Mouse (Mus musculus): Measurements from ENCODE around the gene Afmid.
A peak's percentile ranks its signal among the peaks of the same experiment; 100 is the strongest.

The Afmid gene

GRCm38 (mm10) chr11:117854241-117854640, 28.5 kb downstream of the Afmid start:
- no peak for DNase-seq

GRCm38 (mm10) chr11:117855360-117855759, 29.6 kb downstream of the Afmid start:
- no peak for DNase-seq

- no peak for DNase-seq
Observed at GRCm38 (mm10) chr11:117855975-117856374, 30.3 kb downstream of the Afmid start.

- DNase-seq: no peak
Observed at GRCm38 (mm10) chr11:117857462-117857861, 31.7 kb downstream of the Afmid start.

GRCm38 (mm10) chr11:117858392-117858791, 32.7 kb downstream of the Afmid start:
- no peak for DNase-seq

GRCm38 (mm10) chr11:117860601-117861000, 34.9 kb downstream of the Afmid start, which contains the start of gene Tmem235:
Gene Tmem235, plus strand, starts transcription at chr11:117860752.
- DNase-seq: peak; percentile 15

GRCm38 (mm10) chr11:117863174-117863856, 37.6 kb downstream of the Afmid start:
- DNase-seq: no peak

- no peak for DNase-seq
Observed at GRCm38 (mm10) chr11:117864805-117865204, 39.1 kb downstream of the Afmid start.

GRCm38 (mm10) chr11:117865988-117866387, 40.3 kb downstream of the Afmid start:
- no peak for DNase-seq

GRCm38 (mm10) chr11:117870688-117871365, 45.1 kb downstream of the Afmid start:
- peak; percentile 69 for DNase-seq

- DNase-seq: no peak
Observed at GRCm38 (mm10) chr11:117871376-117871775, 45.7 kb downstream of the Afmid start.

GRCm38 (mm10) chr11:117871911-117872584, 46.3 kb downstream of the Afmid start:
- DNase-seq: no peak

GRCm38 (mm10) chr11:117872861-117873608, 47.3 kb downstream of the Afmid start, which contains the start of gene Tha1:
Gene Tha1, minus strand, starts transcription at chr11:117873481.
- DNase-seq: peak; percentile 72

GRCm38 (mm10) chr11:117874419-117874818, 48.7 kb downstream of the Afmid start:
- peak; percentile 34 for DNase-seq

GRCm38 (mm10) chr11:117875681-117876080, 50.0 kb downstream of the Afmid start:
- DNase-seq: no peak

- DNase-seq: peak; percentile 44
Observed at GRCm38 (mm10) chr11:117877917-117878745, 52.4 kb downstream of the Afmid start.

GRCm38 (mm10) chr11:117878892-117879291, 53.2 kb downstream of the Afmid start:
- DNase-seq: no peak

GRCm38 (mm10) chr11:117879676-117880075, 54.0 kb downstream of the Afmid start:
- no peak for DNase-seq

- no peak for DNase-seq
Observed at GRCm38 (mm10) chr11:117880336-117880976, 54.7 kb downstream of the Afmid start.

- no peak for DNase-seq
Observed at GRCm38 (mm10) chr11:117880977-117881358, 55.2 kb downstream of the Afmid start.

- DNase-seq: no peak
Observed at GRCm38 (mm10) chr11:117881787-117882186, 56.1 kb downstream of the Afmid start.

- no peak for DNase-seq
Observed at GRCm38 (mm10) chr11:117882208-117882607, 56.5 kb downstream of the Afmid start.

All from right cerebral cortex, postnatal 4 days (tissue).